Mouse (Mus musculus) yolk sac, embryonic 10.5 days (tissue): ENCODE measurements around the gene Zer1.
A peak's percentile ranks its signal among the peaks of the same experiment; 100 is the strongest.

Source experiments
- DNase-seq: peaks from one replicate; pipeline ENCODE4 v3.0.0-alpha.2; 2017; ENCODE audit warnings: low spot score

The Zer1 gene

DNA sequence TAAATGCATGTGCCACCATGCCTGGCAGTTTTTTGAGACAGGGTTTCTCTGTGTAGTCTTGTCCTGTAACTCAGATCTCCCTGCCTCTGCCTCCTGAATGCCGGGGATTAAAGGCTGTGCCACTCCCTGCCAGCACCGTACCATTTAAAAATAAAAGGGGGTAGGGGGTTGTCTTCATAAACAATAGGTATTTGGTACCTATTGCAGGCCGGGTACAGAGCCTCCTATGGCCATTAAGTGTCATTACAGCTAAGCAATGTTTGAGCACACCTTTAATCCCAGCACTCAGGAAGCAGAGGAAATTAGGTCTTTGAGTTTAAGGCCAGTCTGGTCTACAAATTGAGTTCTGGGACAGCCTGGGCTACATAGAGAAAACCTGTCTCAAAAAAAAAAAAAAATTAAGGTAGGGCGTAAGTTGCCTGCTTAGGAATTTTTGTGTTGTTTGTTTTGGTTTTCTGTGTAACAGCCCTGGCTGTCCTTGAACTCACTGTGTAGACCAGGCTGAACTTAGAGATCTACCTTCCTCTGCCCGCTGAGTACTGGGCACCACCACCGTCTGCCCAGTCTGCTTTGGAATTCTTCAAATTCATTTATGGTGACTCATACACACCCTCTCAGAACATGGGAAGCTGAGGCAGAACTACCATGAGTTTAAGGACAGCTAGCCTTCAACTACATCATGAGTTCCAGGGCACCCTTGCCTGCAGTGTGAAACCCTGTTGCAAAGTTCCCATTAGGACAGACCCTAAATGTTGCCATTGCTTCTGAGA, 72.2 kb downstream of the Zer1 start:
- DNase-seq, result no peak

DNA sequence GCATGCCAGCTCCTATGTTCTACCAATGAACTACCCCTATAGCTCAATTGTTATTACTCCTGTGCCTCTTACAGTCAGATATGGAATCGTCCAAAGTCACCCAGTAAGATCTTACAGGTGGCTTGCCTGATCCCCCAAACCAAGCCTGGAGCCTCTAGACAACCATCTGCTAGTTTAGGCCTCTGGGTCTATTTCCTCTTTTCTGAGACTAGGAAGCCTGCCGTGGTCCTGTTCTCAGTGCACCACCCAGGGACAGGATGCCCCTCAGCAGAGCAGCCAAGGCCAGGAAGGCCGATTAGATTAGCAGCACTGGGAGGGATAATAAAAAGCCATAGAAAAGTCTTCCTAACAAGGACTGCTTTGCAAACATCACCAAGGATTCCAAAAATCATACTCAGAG, 74.6 kb downstream of the Zer1 start:
- no peak for DNase-seq

DNA sequence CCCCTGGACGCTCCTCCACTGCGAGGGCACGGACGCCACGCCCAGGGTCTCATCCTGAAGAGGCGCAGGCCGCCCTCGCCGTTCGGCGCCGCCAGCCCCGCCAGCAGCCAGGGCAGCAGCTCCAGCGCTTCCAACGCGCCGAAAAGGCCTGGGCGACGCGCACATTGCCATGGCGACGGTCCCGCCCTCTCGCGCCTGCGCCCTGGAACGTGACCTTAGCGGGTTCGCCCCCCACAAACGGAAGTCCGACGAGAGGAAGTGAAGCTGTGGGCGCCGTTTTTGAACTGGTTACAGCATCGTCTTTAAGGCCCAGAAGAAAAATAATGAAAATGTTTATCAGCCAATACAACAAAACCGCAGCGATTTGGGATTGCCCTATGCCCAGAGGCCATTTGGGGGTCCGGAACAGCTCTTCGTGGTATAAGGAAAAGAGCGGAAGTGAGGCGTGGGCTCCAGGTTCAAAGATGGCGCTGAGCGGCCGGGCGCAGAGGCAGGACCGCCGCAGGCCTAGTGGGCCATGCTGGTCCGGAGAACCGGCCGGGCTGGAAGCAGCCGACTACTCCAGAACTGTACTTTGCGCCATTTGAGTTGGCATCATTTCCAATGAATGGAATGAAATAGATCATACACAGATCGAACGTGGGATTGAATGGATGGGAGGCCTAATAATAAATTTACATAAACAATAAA, 75.5 kb downstream of the Zer1 start, which contains the start of gene Wdr34:
TSS of gene Wdr34 (minus strand) at position 183 of the 690 bp plus-strand sequence.
- peak; percentile 97 for DNase-seq

DNA sequence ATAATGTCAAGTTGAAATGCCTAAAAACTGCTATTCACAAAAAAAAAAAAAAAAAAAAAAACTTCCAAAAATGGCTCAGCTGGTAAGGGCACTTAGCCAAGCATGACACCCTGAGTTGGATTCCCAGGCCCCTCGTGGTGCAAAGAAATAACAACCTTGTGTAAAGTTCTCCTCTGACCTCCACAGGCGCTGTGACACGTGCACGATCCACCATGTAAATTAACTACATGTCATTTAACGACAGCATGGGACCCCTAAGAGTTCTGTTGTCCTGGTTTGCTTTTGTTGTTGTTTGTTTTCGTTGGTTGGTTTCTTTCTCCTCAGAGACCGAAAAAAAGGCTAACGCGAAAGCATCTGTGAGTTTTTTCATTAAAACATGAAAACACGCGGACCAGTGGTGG, 76.3 kb downstream of the Zer1 start:
- DNase-seq, result no peak
